Mouse (Mus musculus) stomach, embryonic 16.5 days (tissue): ENCODE results near the gene Klhl5. TPM values are rescaled to one million over a fixed set of nuclear protein-coding genes. Genes with fewer than 3 reads are reported as not detected.

Source experiments
- ATAC-seq: fragments of 200-750 bp; cut with Nextera tagmentation; 2 replicates; pipeline ENCODE4 v1.8.0; 2017; ENCODE audit warnings: moderate number of reproducible peaks, moderate TSS enrichment; ENCODE audit not compliant: insufficient read depth, low FRiP score
- H3K27ac ChIP-seq: fragments of 300-500 bp; sonication (generic); 2 replicates; pipeline ENCODE4 v1.5.1; 2014; ENCODE audit warnings: low read length
- H3K27me3 ChIP-seq: fragments of 300-500 bp; sonication (generic); 2 replicates; pipeline ENCODE4 v1.6.1; 2014; ENCODE audit warnings: low read length, control low read depth, mixed read lengths; ENCODE audit not compliant: control insufficient read depth, insufficient read depth
- H3K36me3 ChIP-seq: fragments of 300-500 bp; sonication (generic); 2 replicates; pipeline ENCODE4 v1.6.1; 2014; ENCODE audit warnings: low read length; ENCODE audit not compliant: control insufficient read depth, insufficient read depth
- H3K4me1 ChIP-seq: fragments of 300-500 bp; sonication (generic); 2 replicates; pipeline ENCODE4 v1.6.1; 2014; ENCODE audit warnings: low read length, control low read depth, mixed read lengths; ENCODE audit not compliant: control insufficient read depth, insufficient read depth
- H3K4me2 ChIP-seq: fragments of 300-500 bp; sonication (generic); 2 replicates; pipeline ENCODE4 v1.6.1; 2014; ENCODE audit warnings: low read depth, low read length, mixed read lengths
- H3K4me3 ChIP-seq: fragments of 300-500 bp; sonication (generic); replicated peaks from 2 replicates; pipeline ENCODE4 v1.5.1; 2014; ENCODE audit warnings: mild to moderate bottlenecking, low read length
- H3K9ac ChIP-seq: fragments of 300-500 bp; sonication (generic); 2 replicates; pipeline ENCODE4 v1.6.1; 2014; ENCODE audit warnings: low read length
- H3K9me3 ChIP-seq: fragments of 300-500 bp; sonication (generic); replicated peaks from 2 replicates; pipeline ENCODE4 v1.6.1; 2016; ENCODE audit warnings: low read length, control low read depth; ENCODE audit not compliant: control insufficient read depth
- WGBS: fragments of 180-500 bp; shearing (Covaris S2); extraction: QIAGEN DNeasy Blood & Tissue Kit; methylation state at CpG from one replicate; pipeline ENCODE4 v1.1.7; 2014; 5-methylcytosine and 5-hydroxymethylcytosine counted together
- polyA plus RNA-seq: library from polyadenylated mRNA; unstranded; fragments of >200 nt; fragmentation: Nextera tagmentation; extraction: Ambion mirVana; gene quantifications from 2 replicates; pipeline ENCODE4 v1.2.1, GENCODE M21; 2015

Gene Klhl5
- polyA plus RNA-seq, 1 experiment from 2014 or later = 8.5 TPM

DNA sequence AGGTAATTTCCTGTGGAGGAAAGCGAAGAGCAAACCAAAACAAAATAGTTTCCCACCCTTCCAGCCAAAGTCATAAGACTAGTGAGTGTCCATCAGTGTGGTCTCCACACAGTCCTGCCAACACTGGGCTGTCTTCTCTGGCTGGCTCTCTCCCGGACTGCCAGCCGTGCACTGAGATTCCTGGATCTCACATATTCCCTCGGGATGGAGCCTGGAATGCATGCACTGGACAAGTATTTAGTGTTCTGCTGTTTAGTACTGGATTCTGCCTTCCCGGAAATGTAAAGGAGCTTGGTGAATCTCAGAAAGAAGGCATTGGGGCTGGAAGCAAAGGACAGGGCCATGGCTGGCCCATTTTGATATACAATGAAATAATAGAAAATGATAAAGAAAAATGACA is 55.7 kb downstream of the Klhl5 start:
- ATAC-seq = no peak
- 55% methylated on average over 5 of the region's 5 CpGs for WGBS

DNA sequence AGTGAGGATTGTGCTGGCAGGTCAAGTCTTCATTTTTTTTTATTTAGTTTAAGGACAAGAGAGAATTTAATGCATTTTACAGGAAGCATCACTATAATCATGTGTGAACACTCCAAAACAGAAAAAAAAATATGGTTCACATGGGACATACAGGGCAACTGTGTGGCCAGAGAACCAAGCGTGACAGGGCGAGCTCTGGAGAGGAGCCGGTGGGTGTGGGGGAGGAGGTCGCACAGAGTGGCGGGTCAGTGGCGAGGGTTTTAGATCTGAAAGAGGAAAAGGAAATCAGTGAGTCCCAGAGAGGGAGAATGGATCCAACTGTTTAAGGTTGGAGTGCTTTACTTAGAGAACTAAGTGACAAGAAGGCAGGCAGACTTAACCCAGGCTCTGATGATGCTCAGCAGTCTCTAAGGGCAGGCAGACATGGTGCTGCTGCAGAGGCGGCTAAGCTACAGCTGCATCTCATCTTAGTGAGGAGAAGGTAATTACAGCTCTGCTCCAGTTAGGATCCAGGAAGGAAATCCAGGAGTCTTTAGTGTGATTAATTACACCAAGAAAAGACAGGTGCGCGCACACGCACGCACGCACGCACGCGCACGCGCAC is 56.3 kb downstream of the Klhl5 start:
- Histone ChIP-seq H3K36me3 (peaks cover 9% of the 10 kb centered on the region; the same call in 1 of the 2 replicates), H3K4me1 (0 out of 2 replicates have a peak, but pooled peaks cover 3% of the 10 kb centered on the region), H3K4me2 (no peak overlapping the region), H3K9me3 (no peaks in the 10 kb centered on the region), H3K27ac (no peak overlapping the region), H3K4me3 (no peak overlapping the region), H3K9ac (no peak overlapping the region), H3K27me3 (no peaks in the 10 kb centered on the region)
- WGBS = 60% methylated on average over 17 of the region's 17 CpGs
- ATAC-seq = no peak

More for the DNA sequence above, 55.7 kb downstream of the Klhl5 start:
- Histone ChIP-seq H3K27ac (no peak overlapping the region), H3K36me3 (peaks cover 9% of the 10 kb centered on the region; the same call in 1 of the 2 replicates), H3K4me2 (no peak overlapping the region), H3K9ac (no peak overlapping the region), H3K9me3 (no peaks in the 10 kb centered on the region), H3K4me3 (no peak overlapping the region), H3K27me3 (no peaks in the 10 kb centered on the region), H3K4me1 (0 out of 2 replicates have a peak, but pooled peaks cover 3% of the 10 kb centered on the region)

DNA sequence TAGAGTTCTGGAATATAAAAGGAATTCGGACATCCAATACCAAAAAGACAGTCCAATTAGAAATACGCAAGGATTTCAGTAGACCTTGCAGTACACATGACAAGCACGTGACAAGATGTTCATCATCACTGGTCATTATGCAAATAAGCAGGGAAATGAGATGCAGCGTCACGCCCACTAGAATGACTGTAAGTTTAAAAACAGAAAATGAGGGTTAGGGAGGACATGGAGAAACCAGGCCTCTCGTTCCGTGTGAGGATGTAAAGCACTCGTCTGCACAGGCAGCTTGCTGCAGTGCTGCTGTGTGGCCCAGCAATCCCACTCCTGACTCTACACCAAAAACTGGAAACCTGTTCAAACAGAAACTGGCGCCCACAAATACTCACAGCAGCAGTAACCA is 62.9 kb downstream of the Klhl5 start:
- H3K27ac ChIP-seq = no peak overlapping the region
- H3K36me3 ChIP-seq = 0 out of 2 replicates have a peak, but pooled peaks cover 1% of the 10 kb centered on the region
- no peak for ATAC-seq
- no peak overlapping the region for H3K4me2 ChIP-seq
- H3K27me3 ChIP-seq = no peaks in the 10 kb centered on the region
- H3K4me3 ChIP-seq = no peak overlapping the region
- no peak overlapping the region for H3K9ac ChIP-seq
- no peaks in the 10 kb centered on the region for H3K4me1 ChIP-seq
- WGBS = 81% methylated on average over 9 of the region's 9 CpGs
- H3K9me3 ChIP-seq = no peaks in the 10 kb centered on the region

DNA sequence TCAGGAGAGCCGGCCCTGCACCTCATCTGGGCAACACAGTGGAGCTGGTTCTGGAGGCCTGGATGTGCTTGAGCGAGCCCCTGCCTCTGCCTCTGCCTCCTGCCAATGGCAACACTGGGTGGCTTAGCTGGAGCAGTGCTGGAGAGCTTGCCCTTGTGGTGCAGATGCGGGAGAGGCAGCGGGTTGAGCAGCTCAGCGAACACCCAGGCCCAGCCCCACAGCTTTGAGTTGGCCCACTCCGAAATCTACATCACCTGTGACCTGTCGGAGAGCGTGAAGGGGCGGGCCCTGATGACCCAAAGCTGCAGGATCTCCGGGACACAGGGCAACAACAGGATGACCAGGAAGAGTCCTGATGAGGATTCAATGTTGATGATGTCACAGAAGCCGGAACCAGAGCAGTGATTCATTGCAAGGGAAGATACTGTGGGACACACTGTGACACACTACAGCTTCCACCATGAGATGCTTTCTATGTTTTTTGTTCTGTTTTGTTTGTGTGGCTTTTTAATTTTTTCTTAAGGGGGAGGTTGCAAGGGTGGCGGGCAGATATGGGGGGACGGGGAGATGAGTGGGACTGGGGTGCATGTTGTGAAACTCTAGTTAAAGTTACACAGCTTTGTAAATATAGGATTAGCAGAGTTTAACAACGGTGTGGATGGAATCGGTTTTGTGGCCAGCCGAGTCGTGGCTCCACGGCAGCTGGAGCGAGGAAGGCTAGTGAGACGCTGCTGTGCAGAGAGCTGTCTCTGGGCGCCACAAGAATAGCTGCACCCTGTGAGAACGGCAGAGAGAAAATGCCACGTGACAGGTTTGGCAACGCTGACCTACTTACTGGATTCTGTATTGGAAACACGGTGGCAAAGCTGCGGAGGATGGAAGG is 67.9 kb downstream of the Klhl5 start:
- ATAC-seq = no peak
- Histone ChIP-seq H3K4me1 (0 out of 2 replicates have a peak, but pooled peaks cover 7% of the 10 kb centered on the region), H3K4me2 (peak overlapping the region; percentile 47)

DNA sequence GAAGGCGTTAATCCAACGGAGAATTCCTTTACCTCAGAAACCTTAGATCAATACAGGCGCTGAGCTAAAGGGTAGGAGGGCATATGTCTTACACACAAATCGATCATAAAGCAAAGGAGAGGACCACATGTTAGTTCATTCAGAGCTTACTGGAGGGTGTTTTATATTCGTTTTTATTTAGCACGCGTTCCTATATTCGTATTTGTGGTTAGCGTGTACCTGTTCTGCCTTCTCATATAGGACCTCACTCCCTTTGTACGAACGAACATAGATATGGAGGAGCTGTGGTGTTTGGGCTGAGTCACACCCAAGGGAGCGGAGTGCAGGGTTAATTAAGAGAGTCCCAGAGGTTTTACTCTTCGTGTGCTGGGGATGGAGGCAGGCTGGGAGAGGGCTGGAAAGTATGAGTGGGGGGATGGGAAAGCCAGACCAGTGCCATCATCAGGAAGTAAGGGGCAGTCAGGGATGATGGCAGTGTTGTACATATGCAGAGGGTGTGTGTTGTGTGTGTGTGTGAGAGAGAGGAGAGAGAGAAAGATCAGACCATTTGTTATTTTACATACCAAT is 68.7 kb downstream of the Klhl5 start:
- Histone ChIP-seq H3K27me3 (no peaks in the 10 kb centered on the region), H3K9ac (peak overlapping the region; percentile 31; the same call in 1 of the 2 replicates), H3K36me3 (no peaks in the 10 kb centered on the region), H3K27ac (no peak overlapping the region), H3K4me2 (peak overlapping the region; percentile 47), H3K4me3 (peak overlapping the region; percentile 13; the same call in 1 of the 2 replicates), H3K9me3 (no peaks in the 10 kb centered on the region), H3K4me1 (0 out of 2 replicates have a peak, but pooled peaks cover 7% of the 10 kb centered on the region)
- no peak for ATAC-seq
- 55% methylated on average over 13 of the region's 13 CpGs for WGBS

More for the DNA sequence above, 67.9 kb downstream of the Klhl5 start:
- Histone ChIP-seq H3K4me3 (peak overlapping the region; percentile 13; the same call in 1 of the 2 replicates), H3K27ac (no peak overlapping the region), H3K27me3 (no peaks in the 10 kb centered on the region), H3K9me3 (no peaks in the 10 kb centered on the region), H3K36me3 (no peaks in the 10 kb centered on the region), H3K9ac (peak overlapping the region; percentile 31; the same call in 1 of the 2 replicates)
- 57% methylated on average over 26 of the region's 26 CpGs for WGBS

DNA sequence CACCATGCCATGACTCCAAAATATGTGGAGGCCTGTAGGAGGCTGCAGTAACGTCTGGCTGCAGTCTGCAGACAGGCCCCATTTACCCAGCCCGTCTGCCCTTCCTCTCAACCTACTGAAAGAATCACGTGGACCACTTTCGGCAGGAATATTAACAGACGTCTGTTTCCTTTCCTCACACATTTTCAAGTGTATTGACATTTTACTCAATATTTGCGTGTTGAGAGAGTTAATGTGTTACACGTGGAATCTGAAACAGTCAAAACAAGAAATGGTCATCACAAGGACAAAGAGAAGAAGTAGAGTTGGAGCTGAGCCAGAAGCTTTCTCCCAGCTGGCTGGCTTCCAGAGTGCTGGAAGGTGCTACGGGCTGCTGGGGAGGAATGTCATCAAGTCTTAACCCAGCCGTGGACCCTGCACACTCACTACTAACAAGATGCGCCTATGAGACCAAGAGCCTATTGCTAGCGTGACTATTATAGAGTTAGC is 69.7 kb downstream of the Klhl5 start:
- Histone ChIP-seq H3K4me3 (no peak overlapping the region), H3K9ac (no peak overlapping the region), H3K27me3 (no peaks in the 10 kb centered on the region), H3K9me3 (no peaks in the 10 kb centered on the region), H3K27ac (no peak overlapping the region), H3K36me3 (no peaks in the 10 kb centered on the region), H3K4me1 (0 out of 2 replicates have a peak, but pooled peaks cover 7% of the 10 kb centered on the region), H3K4me2 (no peak overlapping the region)
- 16% methylated on average over 11 of the region's 11 CpGs for WGBS
- peak; percentile 68; the same call in 1 of the 2 replicates for ATAC-seq

DNA sequence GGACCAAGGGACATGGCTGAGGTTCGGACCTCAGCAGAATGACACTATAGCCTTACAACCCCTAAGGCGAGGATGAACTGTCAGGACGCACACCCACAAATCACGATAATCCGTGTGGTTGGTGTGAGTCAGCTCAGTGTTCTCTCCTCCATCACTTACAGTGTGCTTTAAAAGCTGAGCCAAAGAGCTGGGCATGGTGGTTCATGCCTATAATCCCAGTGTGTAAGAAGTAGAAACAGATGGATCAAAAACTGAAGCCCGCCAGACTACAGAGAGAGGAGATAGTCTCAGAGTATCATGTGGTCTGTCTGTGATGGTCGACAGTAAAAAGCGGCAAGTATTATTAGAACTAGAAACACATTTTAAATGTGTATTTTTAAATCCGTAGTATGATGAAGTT is 71.1 kb downstream of the Klhl5 start:
- no peaks in the 10 kb centered on the region for H3K27me3 ChIP-seq
- 0 out of 2 replicates have a peak, but pooled peaks cover 7% of the 10 kb centered on the region for H3K4me1 ChIP-seq
- ATAC-seq = no peak
- H3K9ac ChIP-seq = no peak overlapping the region
- H3K4me3 ChIP-seq = no peak overlapping the region
- H3K36me3 ChIP-seq = no peaks in the 10 kb centered on the region
- no peak overlapping the region for H3K4me2 ChIP-seq
- no peak overlapping the region for H3K27ac ChIP-seq
- H3K9me3 ChIP-seq = no peaks in the 10 kb centered on the region
- WGBS = 89% methylated on average over 9 of the region's 9 CpGs

DNA sequence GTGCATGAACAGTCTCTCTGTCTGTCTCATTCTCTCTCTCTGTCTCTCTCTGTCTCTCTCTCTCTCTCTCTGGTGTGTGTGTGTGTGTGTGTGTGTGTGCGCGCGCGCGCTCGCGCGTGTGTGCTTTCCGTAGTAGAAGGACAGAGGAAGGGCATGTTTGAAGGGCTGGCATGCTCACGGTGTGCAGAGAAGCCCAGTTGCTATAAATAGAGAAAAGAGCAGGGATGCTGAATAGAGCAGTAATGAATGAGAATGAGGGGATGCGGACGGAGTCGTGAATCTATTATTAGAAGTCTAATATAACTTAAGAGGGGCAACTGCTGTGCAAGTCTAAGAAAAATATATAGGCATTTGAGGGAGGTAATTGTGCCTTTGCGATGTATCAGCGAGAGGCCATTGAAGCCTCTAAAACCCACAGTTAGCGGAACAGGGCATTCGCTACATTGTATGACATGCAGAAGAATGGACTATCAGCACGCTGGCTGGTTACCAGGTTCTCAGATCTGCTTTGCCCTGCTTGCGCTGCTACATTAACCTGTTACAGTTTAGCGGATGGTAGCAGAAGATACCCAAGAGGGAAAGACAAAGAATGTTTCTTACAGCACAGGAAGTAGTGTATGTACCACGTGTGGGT is 73.9 kb downstream of the Klhl5 start:
- 81% methylated on average over 21 of the region's 21 CpGs for WGBS

More for the DNA sequence above, 73.9 kb downstream of the Klhl5 start:
- H3K27me3 ChIP-seq = no peaks in the 10 kb centered on the region
- no peak overlapping the region for H3K4me3 ChIP-seq
- 0 out of 2 replicates have a peak, but pooled peaks cover 7% of the 10 kb centered on the region for H3K4me1 ChIP-seq
- H3K4me2 ChIP-seq = no peak overlapping the region
- no peak overlapping the region for H3K27ac ChIP-seq
- ATAC-seq = no peak
- H3K9me3 ChIP-seq = no peaks in the 10 kb centered on the region
- no peak overlapping the region for H3K9ac ChIP-seq
- no peaks in the 10 kb centered on the region for H3K36me3 ChIP-seq
